Mouse (Mus musculus): ENCODE data around the gene Rnf7.

DNA sequence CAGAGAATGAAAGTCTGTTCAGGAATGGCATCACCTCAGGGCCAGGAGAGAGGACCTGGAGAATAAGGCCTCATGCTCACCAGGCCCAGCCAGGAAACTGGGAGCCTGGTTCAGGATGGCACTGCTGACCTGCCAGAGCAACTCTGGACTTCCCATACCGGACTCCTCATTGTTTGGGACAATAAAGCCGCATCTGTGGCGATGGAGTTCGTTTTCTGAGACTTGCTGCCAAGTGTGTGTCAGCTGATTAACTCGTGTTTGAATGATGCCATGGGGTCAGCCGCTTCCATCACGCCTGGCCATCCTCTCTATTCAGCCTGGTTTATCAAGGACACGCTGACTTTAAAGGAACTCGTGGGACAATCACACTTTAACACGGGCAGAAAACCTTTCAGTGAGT lies 14.8 kb downstream of the Rnf7 start:
- no peak for TF ChIP-seq CTCF (conservative IDR thresholded peaks at IDR 0.05; ENCODE audit: insufficient read depth, insufficient read length, low read depth, low read length)
- no peak for TF ChIP-seq POLR2A (IDR thresholded peaks at IDR 0.05; ENCODE audit: low read depth, low read length)

Measured in kidney, adult 2 months (tissue).